Mouse (Mus musculus) limb, embryonic 10.5 days (tissue): ENCODE measurements at regions not wholly inside any gene's neighbourhood (a gene's known extent, or its start where the extent isn't known, plus 50 kb on each side); places are given as distances from the start of the nearest gene placed in this dataset.

Experiments
- DNase-seq: peaks from one replicate; pipeline ENCODE4 v3.0.0-alpha.2; 2017; ENCODE audit warnings: low spot score
- H3K27ac ChIP-seq: fragments of 300-500 bp; sonication (generic); 2 replicates; pipeline ENCODE4 v1.5.1; 2016; ENCODE audit warnings: mild to moderate bottlenecking
- H3K27me3 ChIP-seq: fragments of 300-500 bp; sonication (generic); 2 replicates; pipeline ENCODE4 v1.6.1; 2016; ENCODE audit warnings: low read depth, mild to moderate bottlenecking; ENCODE audit not compliant: poor library complexity, severe bottlenecking
- H3K36me3 ChIP-seq: fragments of 300-500 bp; sonication (generic); 2 replicates; pipeline ENCODE4 v1.6.1; 2016; ENCODE audit warnings: mild to moderate bottlenecking, moderate library complexity
- H3K4me1 ChIP-seq: fragments of 300-500 bp; sonication (generic); 2 replicates; pipeline ENCODE4 v1.6.1; 2016
- H3K4me3 ChIP-seq: fragments of 300-500 bp; sonication (generic); 2 replicates; pipeline ENCODE4 v1.5.1; 2016; ENCODE audit warnings: mild to moderate bottlenecking, moderate library complexity
- H3K9me3 ChIP-seq: fragments of 300-500 bp; sonication (generic); replicated peaks from 2 replicates; pipeline ENCODE4 v1.6.1; 2016; ENCODE audit warnings: mild to moderate bottlenecking
- WGBS: fragments of 180-500 bp; shearing (Covaris S2); methylation state at CpG from one replicate; pipeline ENCODE4 v1.1.7; 2016; 5-methylcytosine and 5-hydroxymethylcytosine counted together

DNA sequence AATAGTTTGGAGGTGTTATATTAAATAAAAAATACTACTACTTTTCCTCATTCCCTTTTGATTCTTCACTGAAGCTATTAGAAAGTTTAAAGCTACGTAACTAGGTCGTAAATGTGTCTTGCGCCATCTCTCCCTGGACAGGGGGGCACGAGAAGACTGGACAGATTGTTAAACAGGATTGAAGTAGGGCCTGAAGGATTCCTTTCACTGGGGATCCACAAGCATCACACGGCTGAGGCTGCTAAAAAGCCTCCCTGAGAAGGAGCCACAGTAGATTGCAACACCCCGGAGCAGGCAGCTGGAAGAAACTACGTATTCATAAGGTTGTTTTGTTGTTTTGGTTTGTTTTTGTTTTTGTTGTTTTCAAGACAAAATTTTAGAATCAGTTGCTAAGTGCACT is 158.7 kb downstream of the Tm2d1 start:
- Histone ChIP-seq H3K27ac (peak overlapping the region; percentile 81), H3K36me3 (no peaks in the 10 kb centered on the region), H3K9me3 (no peaks in the 10 kb centered on the region), H3K4me1 (peaks cover 34% of the 10 kb centered on the region), H3K27me3 (no peaks in the 10 kb centered on the region), H3K4me3 (no peak overlapping the region)
- whole genome bisulfite sequencing: 31% methylated on average over 7 of the region's 7 CpGs
- peak; percentile 39 for DNase-seq

DNA sequence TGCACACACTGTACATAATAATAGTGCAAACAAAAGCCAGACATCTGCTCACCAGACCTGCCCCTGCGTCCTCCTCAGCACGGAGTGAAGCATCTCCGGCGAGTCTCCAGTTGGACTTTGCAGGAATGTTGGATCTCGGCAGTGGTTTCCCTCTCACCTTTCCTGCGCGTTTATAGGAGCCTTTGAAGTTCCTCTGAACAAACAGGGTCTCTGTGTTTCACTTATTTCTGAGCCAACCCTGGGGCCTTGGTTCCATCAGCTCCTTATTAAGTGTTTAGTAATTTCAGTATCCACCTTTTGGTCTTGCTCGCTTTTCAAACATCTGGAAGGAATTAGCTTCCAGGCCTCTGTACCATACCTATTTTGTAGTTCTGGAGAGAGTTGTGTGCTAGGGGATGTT is 159.7 kb downstream of the Tm2d1 start:
- no peaks in the 10 kb centered on the region for H3K27me3 ChIP-seq
- H3K9me3 ChIP-seq: no peaks in the 10 kb centered on the region
- no peak overlapping the region for H3K4me3 ChIP-seq
- DNase-seq: peak; percentile 82
- no peaks in the 10 kb centered on the region for H3K36me3 ChIP-seq
- 13% methylated on average over 8 of the region's 8 CpGs for WGBS
- peak overlapping the region; percentile 81 for H3K27ac ChIP-seq
- peaks cover 34% of the 10 kb centered on the region for H3K4me1 ChIP-seq

DNA sequence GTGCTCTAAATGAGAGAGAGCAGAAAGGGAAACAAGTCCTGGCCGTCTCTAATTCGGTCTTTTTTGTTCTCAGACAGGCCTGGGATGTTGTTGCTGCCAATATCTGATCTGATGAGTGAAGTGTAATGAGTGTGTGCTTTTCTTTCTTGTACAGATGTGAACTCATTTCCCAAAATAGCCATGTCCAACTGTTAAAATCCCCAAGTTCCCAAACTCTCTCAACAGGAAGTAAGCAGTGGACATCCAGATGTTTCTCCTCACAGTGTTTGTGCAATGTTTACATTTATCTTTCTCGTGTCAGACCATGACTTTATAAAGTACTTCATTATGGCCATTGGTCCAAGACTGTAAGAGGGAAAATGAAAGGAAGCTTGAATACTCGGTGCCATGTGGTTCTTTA is 161.5 kb downstream of the Tm2d1 start:
- H3K36me3 ChIP-seq: no peaks in the 10 kb centered on the region
- DNase-seq: no peak
- 84% methylated on average over 4 of the region's 4 CpGs for WGBS
- H3K4me3 ChIP-seq: no peak overlapping the region
- H3K9me3 ChIP-seq: no peaks in the 10 kb centered on the region
- H3K27ac ChIP-seq: peak overlapping the region; percentile 81
- H3K27me3 ChIP-seq: no peaks in the 10 kb centered on the region
- H3K4me1 ChIP-seq: peaks cover 34% of the 10 kb centered on the region

DNA sequence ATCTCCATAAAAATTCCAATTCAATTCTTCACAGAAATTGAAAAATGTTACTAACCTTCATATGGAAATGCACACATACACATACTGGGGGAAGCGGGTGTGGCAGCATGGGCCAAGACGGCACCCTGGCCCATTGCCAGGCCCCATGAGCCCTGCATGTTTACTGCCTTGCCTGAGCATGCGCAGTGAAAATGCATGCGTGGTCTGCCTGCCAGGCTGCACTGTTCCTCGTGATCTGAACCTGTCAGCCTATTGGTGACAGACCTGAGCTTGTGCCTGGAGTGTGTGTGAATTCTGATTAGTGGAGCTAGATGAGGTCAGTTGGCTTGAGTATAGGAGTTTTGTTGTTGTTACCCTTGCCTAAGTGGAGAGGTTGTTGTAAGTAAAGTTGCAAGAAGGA is 167.9 kb downstream of the Tm2d1 start:
- H3K36me3 ChIP-seq: no peaks in the 10 kb centered on the region
- DNase-seq: no peak
- H3K4me1 ChIP-seq: no peaks in the 10 kb centered on the region
- no peaks in the 10 kb centered on the region for H3K9me3 ChIP-seq
- H3K27ac ChIP-seq: no peak overlapping the region
- H3K27me3 ChIP-seq: no peaks in the 10 kb centered on the region
- 94% methylated on average over 5 of the region's 5 CpGs for WGBS
- no peak overlapping the region for H3K4me3 ChIP-seq

- WGBS: 93% methylated on average over 8 of the region's 8 CpGs
Observed at GRCm38 (mm10) chr4:98207446-98207845, 175.7 kb downstream of the Tm2d1 start.

GRCm38 (mm10) chr4:98206245-98206970 is 176.7 kb downstream of the Tm2d1 start:
- H3K27me3 ChIP-seq: no peaks in the 10 kb centered on the region
- H3K36me3 ChIP-seq: no peaks in the 10 kb centered on the region
- H3K4me3 ChIP-seq: no peak overlapping the region
- H3K9me3 ChIP-seq: no peaks in the 10 kb centered on the region
- no peaks in the 10 kb centered on the region for H3K4me1 ChIP-seq
- no peak for DNase-seq
- WGBS: 57% methylated on average over 6 of the region's 6 CpGs
- no peak overlapping the region for H3K27ac ChIP-seq

More at GRCm38 (mm10) chr4:98207446-98207845, 175.7 kb downstream of the Tm2d1 start:
- Histone ChIP-seq H3K27me3 (no peaks in the 10 kb centered on the region), H3K9me3 (no peaks in the 10 kb centered on the region), H3K4me1 (no peaks in the 10 kb centered on the region), H3K36me3 (no peaks in the 10 kb centered on the region), H3K4me3 (no peak overlapping the region), H3K27ac (no peak overlapping the region)
- DNase-seq: no peak

- Histone ChIP-seq H3K27me3 (no peaks in the 10 kb centered on the region), H3K4me1 (no peaks in the 10 kb centered on the region), H3K27ac (no peak overlapping the region), H3K4me3 (no peak overlapping the region), H3K36me3 (no peaks in the 10 kb centered on the region), H3K9me3 (no peaks in the 10 kb centered on the region)
- WGBS: 87% methylated on average over 3 of the region's 3 CpGs
- DNase-seq: no peak
Observed at GRCm38 (mm10) chr4:98203129-98203528, 180.0 kb downstream of the Tm2d1 start.

GRCm38 (mm10) chr4:98202232-98202631 is 180.9 kb downstream of the Tm2d1 start:
- no peaks in the 10 kb centered on the region for H3K9me3 ChIP-seq
- no peak overlapping the region for H3K27ac ChIP-seq
- no peak for DNase-seq
- WGBS: 88% methylated on average over 2 of the region's 2 CpGs
- no peaks in the 10 kb centered on the region for H3K36me3 ChIP-seq
- no peaks in the 10 kb centered on the region for H3K4me1 ChIP-seq
- H3K27me3 ChIP-seq: no peaks in the 10 kb centered on the region
- no peak overlapping the region for H3K4me3 ChIP-seq

DNA sequence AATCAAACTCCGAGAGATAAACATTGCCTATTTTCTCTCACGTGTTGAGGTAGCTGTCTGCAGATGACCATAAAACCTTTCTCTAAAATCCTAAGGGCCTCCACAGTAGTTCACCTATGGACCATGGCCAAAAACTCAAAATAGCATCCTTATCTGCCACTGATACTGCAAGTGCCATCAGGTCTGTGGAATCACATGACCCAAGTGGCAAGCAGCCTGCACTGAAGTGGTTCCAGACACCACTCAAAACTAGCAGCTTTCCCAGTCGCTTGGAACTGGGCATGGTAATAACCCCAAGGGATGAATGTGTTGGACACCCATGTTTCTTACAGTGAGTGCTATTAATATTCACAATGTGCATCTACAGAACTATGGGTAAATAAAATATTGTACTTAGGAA is 182.0 kb downstream of the Tm2d1 start:
- Histone ChIP-seq H3K27me3 (no peaks in the 10 kb centered on the region), H3K36me3 (no peaks in the 10 kb centered on the region), H3K4me3 (no peak overlapping the region), H3K9me3 (no peaks in the 10 kb centered on the region), H3K4me1 (no peaks in the 10 kb centered on the region), H3K27ac (no peak overlapping the region)
- WGBS: 87% methylated on average over 3 of the region's 3 CpGs
- no peak for DNase-seq

DNA sequence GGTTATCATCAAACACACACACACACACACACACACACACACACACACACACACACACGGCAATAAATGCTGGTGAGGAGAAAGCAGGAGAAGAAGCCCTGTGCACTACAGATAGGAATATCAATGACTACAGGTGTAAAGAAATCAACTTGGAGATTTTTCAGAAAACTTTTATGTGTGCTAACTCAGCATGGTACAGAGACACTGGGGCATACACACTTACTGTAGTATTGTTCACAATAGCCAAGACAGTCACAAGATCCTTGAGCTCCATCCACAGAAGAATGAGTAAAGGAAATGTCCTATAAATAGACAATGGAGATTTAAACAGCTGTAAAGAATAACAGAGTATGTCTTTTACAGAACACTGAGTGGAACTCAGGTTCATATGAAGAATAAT is 182.4 kb downstream of the Tm2d1 start:
- H3K36me3 ChIP-seq: no peaks in the 10 kb centered on the region
- no peak overlapping the region for H3K27ac ChIP-seq
- WGBS: 80% methylated on average over 1 of the region's 1 CpGs
- no peak overlapping the region for H3K4me3 ChIP-seq
- DNase-seq: no peak
- no peaks in the 10 kb centered on the region for H3K27me3 ChIP-seq
- H3K4me1 ChIP-seq: no peaks in the 10 kb centered on the region
- no peaks in the 10 kb centered on the region for H3K9me3 ChIP-seq

- no peak for DNase-seq
- H3K36me3 ChIP-seq: no peaks in the 10 kb centered on the region
- no peak overlapping the region for H3K4me3 ChIP-seq
- 92% methylated on average over 3 of the region's 3 CpGs for WGBS
- no peaks in the 10 kb centered on the region for H3K9me3 ChIP-seq
- no peaks in the 10 kb centered on the region; the same call in 1 of the 2 replicates for H3K4me1 ChIP-seq
- H3K27ac ChIP-seq: no peak overlapping the region
- no peaks in the 10 kb centered on the region for H3K27me3 ChIP-seq
Observed at GRCm38 (mm10) chr4:98190318-98190717, 192.8 kb downstream of the Tm2d1 start.

DNA sequence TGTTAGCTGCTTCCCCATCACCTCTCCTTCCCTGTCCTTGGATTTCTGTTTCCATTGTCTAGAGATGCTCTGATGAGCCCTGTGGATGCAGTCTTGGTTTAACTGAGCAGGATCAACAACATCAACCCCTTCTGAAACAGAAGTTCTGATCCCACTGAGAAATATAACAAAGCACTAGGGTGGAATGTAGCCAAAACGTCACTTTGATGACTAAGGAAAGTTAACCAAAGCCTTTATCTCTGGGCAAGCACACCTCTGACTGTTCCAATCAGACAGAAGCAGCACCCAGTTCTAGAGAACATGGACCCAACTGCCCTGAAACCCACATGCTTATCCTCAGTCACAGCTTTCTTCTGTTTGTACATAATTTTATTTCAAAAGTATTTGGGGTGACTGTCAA is 193.2 kb downstream of the Tm2d1 start:
- Histone ChIP-seq H3K9me3 (no peaks in the 10 kb centered on the region), H3K4me1 (no peaks in the 10 kb centered on the region; the same call in 1 of the 2 replicates), H3K27ac (no peak overlapping the region), H3K27me3 (no peaks in the 10 kb centered on the region), H3K4me3 (no peak overlapping the region), H3K36me3 (no peaks in the 10 kb centered on the region)
- no peak for DNase-seq
- 76% methylated on average over 1 of the region's 1 CpGs for WGBS

- WGBS: 73% methylated on average over 7 of the region's 7 CpGs
- H3K27me3 ChIP-seq: no peaks in the 10 kb centered on the region
- H3K9me3 ChIP-seq: no peaks in the 10 kb centered on the region
- no peak overlapping the region for H3K4me3 ChIP-seq
- DNase-seq: no peak
- H3K4me1 ChIP-seq: no peaks in the 10 kb centered on the region; the same call in 1 of the 2 replicates
- H3K27ac ChIP-seq: no peak overlapping the region
- no peaks in the 10 kb centered on the region for H3K36me3 ChIP-seq
Observed at GRCm38 (mm10) chr4:98188944-98189343, 194.2 kb downstream of the Tm2d1 start.

GRCm38 (mm10) chr4:98187038-98187437 is 196.1 kb downstream of the Tm2d1 start:
- H3K27ac ChIP-seq: no peak overlapping the region
- H3K4me3 ChIP-seq: no peak overlapping the region
- no peak for DNase-seq
- H3K4me1 ChIP-seq: peaks cover 7% of the 10 kb centered on the region; the same call in 1 of the 2 replicates
- no peaks in the 10 kb centered on the region for H3K9me3 ChIP-seq
- no peaks in the 10 kb centered on the region for H3K27me3 ChIP-seq
- no peaks in the 10 kb centered on the region for H3K36me3 ChIP-seq
- 93% methylated on average over 2 of the region's 2 CpGs for WGBS
